Mouse (Mus musculus) cerebellum, postnatal 10 days (tissue): ENCODE measurements around the gene Ascc2.
A peak's percentile ranks its signal among the peaks of the same experiment; 100 is the strongest.

Experiments used
- DNase-seq, 2 experiments: peaks; one replicate each; pipeline ENCODE4 v3.0.0; 2021; ENCODE audit warnings: mixed read lengths in 2 of 2

Ascc2 gene

GRCm38 (mm10) chr11:4721728-4722127 lies 84.2 kb downstream of the Ascc2 start:
- DNase-seq, result peak in 1 of 2 experiments; percentile 26

- DNase-seq, result peak; percentile 33 to 47
These were observed 92.1 kb downstream of the Ascc2 start for GRCm38 (mm10) chr11:4729603-4730002.

GRCm38 (mm10) chr11:4730096-4730495 lies 92.5 kb downstream of the Ascc2 start:
- DNase-seq, result peak in 1 of 2 experiments; percentile 9

- DNase-seq, result peak in 1 of 2 experiments; percentile 14
These were observed 93.4 kb downstream of the Ascc2 start for GRCm38 (mm10) chr11:4730913-4731312.

- DNase-seq, result no peak
These were observed 94.2 kb downstream of the Ascc2 start for GRCm38 (mm10) chr11:4731781-4732180.

GRCm38 (mm10) chr11:4734179-4734578 lies 96.6 kb downstream of the Ascc2 start:
- peak in 1 of 2 experiments; percentile 55 for DNase-seq
